Mouse (Mus musculus) liver, embryonic 14.5 days (tissue): ENCODE data around the gene Fermt1.

Source experiments
- CTCF ChIP-seq: IDR thresholded peaks from 2 replicates; pipeline ENCODE4 v1.5.1; 2016; ENCODE audit warnings: antibody characterized with exemption, low read depth, control low read depth
- EP300 ChIP-seq: IDR thresholded peaks from 2 replicates; pipeline ENCODE4 v1.6.1; 2016; ENCODE audit warnings: antibody characterized with exemption, low read depth

DNA sequence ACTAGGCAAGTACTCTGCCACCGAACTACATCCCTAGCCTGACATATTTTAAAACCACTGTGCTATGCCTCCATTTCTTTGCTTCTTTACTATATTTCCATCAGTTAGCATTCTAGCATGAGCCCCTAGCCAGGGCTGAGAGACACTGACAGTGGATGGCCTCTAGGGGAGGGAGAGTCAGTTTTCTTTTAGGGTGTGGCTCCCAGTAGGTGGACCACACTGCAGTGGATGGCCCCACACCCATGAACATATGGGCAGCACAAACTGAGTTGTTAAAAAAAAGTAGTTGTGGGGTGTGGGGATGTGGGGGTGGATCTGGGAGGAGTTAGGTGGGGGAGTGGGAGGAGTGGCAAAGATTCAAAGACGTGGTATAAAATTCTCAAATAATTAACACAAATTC, 27.6 kb upstream of the Fermt1 start:
- TF ChIP-seq CTCF (no peak), EP300 (no peak)
